Mouse (Mus musculus): Measurements from ENCODE around the gene Foxd2.

- TF ChIP-seq NANOG (IDR thresholded peaks at IDR 0.05; ENCODE audit: borderline replicate concordance, low read length) (no peak), CTCF (conservative IDR thresholded peaks at IDR 0.05; ENCODE audit: low read length) (no peak), POU5F1 (IDR thresholded peaks at IDR 0.05; ENCODE audit: borderline replicate concordance, low read length) (no peak)
Observed at GRCm38 (mm10) chr4:114863166-114863565, 45.5 kb downstream of the Foxd2 start.
